Mouse (Mus musculus): ENCODE data around the gene Tenm2. TPM values are rescaled to one million over a fixed set of nuclear protein-coding genes. Genes with fewer than 3 reads are reported as not detected.

The Tenm2 gene
- polyA plus RNA-seq, 1 experiment from 2014 or later, result 8.1 TPM

- Histone ChIP-seq H3K36me3 (no peaks in the 10 kb centered on the region), H3K4me1 (replicated peaks) (peaks cover 51% of the 10 kb centered on the region), H3K27ac (no peak overlapping the region), H3K4me3 (peak overlapping the region; percentile 58; the same call in 1 of the 2 replicates), H3K27me3 (ENCODE audit: insufficient read depth, poor library complexity, severe bottlenecking) (no peaks in the 10 kb centered on the region), H3K9me3 (no peaks in the 10 kb centered on the region)
- 90% methylated on average over 4 of the region's 4 CpGs for WGBS
- no peak for DNase-seq (ENCODE audit: low spot score)
Measured at GRCm38 (mm10) chr11:36674902-36675422, 560.8 kb downstream of the Tenm2 start.

- Histone ChIP-seq H3K27me3 (ENCODE audit: insufficient read depth, poor library complexity, severe bottlenecking) (no peaks in the 10 kb centered on the region), H3K27ac (0 out of 2 replicates have a peak overlapping the region, but pooled peaks have one; percentile 3), H3K9me3 (no peaks in the 10 kb centered on the region), H3K4me3 (no peak overlapping the region), H3K4me1 (replicated peaks) (peaks cover 44% of the 10 kb centered on the region), H3K36me3 (no peaks in the 10 kb centered on the region)
- DNase-seq (ENCODE audit: low spot score), result no peak
- 54% methylated on average over 5 of the region's 5 CpGs for WGBS
Measured at GRCm38 (mm10) chr11:36674141-36674540, 561.6 kb downstream of the Tenm2 start.

GRCm38 (mm10) chr11:36671196-36671595, 564.6 kb downstream of the Tenm2 start:
- WGBS, result 88% methylated on average over 9 of the region's 9 CpGs
- no peak for DNase-seq (ENCODE audit: low spot score)

GRCm38 (mm10) chr11:36664026-36664425, 571.7 kb downstream of the Tenm2 start:
- WGBS, result 72% methylated on average over 1 of the region's 1 CpGs
- H3K27me3 ChIP-seq (ENCODE audit: insufficient read depth, poor library complexity, severe bottlenecking), result no peaks in the 10 kb centered on the region
- no peaks in the 10 kb centered on the region for H3K9me3 ChIP-seq
- no peak overlapping the region for H3K4me3 ChIP-seq
- peak overlapping the region; percentile 67 for H3K27ac ChIP-seq
- DNase-seq (ENCODE audit: low spot score), result no peak
- peaks cover 21% of the 10 kb centered on the region for H3K4me1 ChIP-seq (replicated peaks)
- H3K36me3 ChIP-seq, result no peaks in the 10 kb centered on the region

More at GRCm38 (mm10) chr11:36671196-36671595, 564.6 kb downstream of the Tenm2 start:
- Histone ChIP-seq H3K27me3 (ENCODE audit: insufficient read depth, poor library complexity, severe bottlenecking) (no peaks in the 10 kb centered on the region), H3K4me1 (replicated peaks) (peaks cover 26% of the 10 kb centered on the region), H3K9me3 (no peaks in the 10 kb centered on the region), H3K36me3 (no peaks in the 10 kb centered on the region), H3K27ac (no peak overlapping the region), H3K4me3 (no peak overlapping the region)

- Histone ChIP-seq H3K36me3 (no peaks in the 10 kb centered on the region), H3K4me1 (replicated peaks) (peaks cover 21% of the 10 kb centered on the region), H3K27ac (peak overlapping the region; percentile 67), H3K9me3 (no peaks in the 10 kb centered on the region), H3K4me3 (no peak overlapping the region), H3K27me3 (ENCODE audit: insufficient read depth, poor library complexity, severe bottlenecking) (no peaks in the 10 kb centered on the region)
- DNase-seq (ENCODE audit: low spot score), result no peak
- WGBS, result 51% methylated on average over 3 of the region's 3 CpGs
Measured at GRCm38 (mm10) chr11:36663571-36663970, 572.2 kb downstream of the Tenm2 start.

- Histone ChIP-seq H3K36me3 (no peaks in the 10 kb centered on the region), H3K9me3 (no peaks in the 10 kb centered on the region), H3K4me3 (no peak overlapping the region), H3K27me3 (ENCODE audit: insufficient read depth, poor library complexity, severe bottlenecking) (no peaks in the 10 kb centered on the region), H3K4me1 (replicated peaks) (peaks cover 7% of the 10 kb centered on the region; the same call in 1 of the 2 replicates), H3K27ac (no peak overlapping the region)
- 89% methylated on average over 9 of the region's 9 CpGs for WGBS
- no peak for DNase-seq (ENCODE audit: low spot score)
Measured at GRCm38 (mm10) chr11:36653656-36654323, 582.0 kb downstream of the Tenm2 start.

- Histone ChIP-seq H3K4me1 (replicated peaks) (peaks cover 7% of the 10 kb centered on the region; the same call in 1 of the 2 replicates), H3K27ac (no peak overlapping the region), H3K36me3 (no peaks in the 10 kb centered on the region), H3K4me3 (no peak overlapping the region), H3K9me3 (no peaks in the 10 kb centered on the region), H3K27me3 (ENCODE audit: insufficient read depth, poor library complexity, severe bottlenecking) (no peaks in the 10 kb centered on the region)
- no peak for DNase-seq (ENCODE audit: low spot score)
- 58% methylated on average over 1 of the region's 1 CpGs for WGBS
Measured at GRCm38 (mm10) chr11:36647179-36647578, 588.6 kb downstream of the Tenm2 start.

GRCm38 (mm10) chr11:36635082-36635481, 600.7 kb downstream of the Tenm2 start:
- WGBS, result 57% methylated on average over 6 of the region's 6 CpGs
- H3K4me3 ChIP-seq, result no peak overlapping the region
- H3K27me3 ChIP-seq (ENCODE audit: insufficient read depth, poor library complexity, severe bottlenecking), result no peaks in the 10 kb centered on the region
- H3K9me3 ChIP-seq, result no peaks in the 10 kb centered on the region
- H3K36me3 ChIP-seq, result no peaks in the 10 kb centered on the region
- DNase-seq (ENCODE audit: low spot score), result no peak
- H3K4me1 ChIP-seq (replicated peaks), result peaks cover 6% of the 10 kb centered on the region; the same call in 1 of the 2 replicates
- no peak overlapping the region for H3K27ac ChIP-seq

GRCm38 (mm10) chr11:36632201-36632600, 603.6 kb downstream of the Tenm2 start:
- H3K4me3 ChIP-seq, result no peak overlapping the region
- no peaks in the 10 kb centered on the region for H3K27me3 ChIP-seq (ENCODE audit: insufficient read depth, poor library complexity, severe bottlenecking)
- no peaks in the 10 kb centered on the region for H3K9me3 ChIP-seq
- DNase-seq (ENCODE audit: low spot score), result no peak
- H3K4me1 ChIP-seq (replicated peaks), result peaks cover 6% of the 10 kb centered on the region; the same call in 1 of the 2 replicates
- H3K36me3 ChIP-seq, result no peaks in the 10 kb centered on the region
- H3K27ac ChIP-seq, result no peak overlapping the region

- Histone ChIP-seq H3K36me3 (no peaks in the 10 kb centered on the region), H3K27ac (no peak overlapping the region), H3K27me3 (ENCODE audit: insufficient read depth, poor library complexity, severe bottlenecking) (no peaks in the 10 kb centered on the region), H3K4me3 (no peak overlapping the region), H3K4me1 (replicated peaks) (no peaks in the 10 kb centered on the region), H3K9me3 (no peaks in the 10 kb centered on the region)
- WGBS, result 94% methylated on average over 6 of the region's 6 CpGs
- DNase-seq (ENCODE audit: low spot score), result no peak
Measured at GRCm38 (mm10) chr11:36613807-36614206, 622.0 kb downstream of the Tenm2 start.

- H3K4me3 ChIP-seq, result no peak overlapping the region
- WGBS, result 46% methylated on average over 8 of the region's 8 CpGs
- H3K27me3 ChIP-seq (ENCODE audit: insufficient read depth, poor library complexity, severe bottlenecking), result no peaks in the 10 kb centered on the region
- no peaks in the 10 kb centered on the region for H3K9me3 ChIP-seq
- H3K27ac ChIP-seq, result no peak overlapping the region
- peaks cover 10% of the 10 kb centered on the region for H3K4me1 ChIP-seq (replicated peaks)
- 0 out of 2 replicates have a peak, but pooled peaks cover 3% of the 10 kb centered on the region for H3K36me3 ChIP-seq
- DNase-seq (ENCODE audit: low spot score), result no peak
Measured at GRCm38 (mm10) chr11:36604815-36605382, 630.9 kb downstream of the Tenm2 start.

GRCm38 (mm10) chr11:36604272-36604671, 631.5 kb downstream of the Tenm2 start:
- Histone ChIP-seq H3K9me3 (no peaks in the 10 kb centered on the region), H3K27me3 (ENCODE audit: insufficient read depth, poor library complexity, severe bottlenecking) (no peaks in the 10 kb centered on the region), H3K27ac (no peak overlapping the region), H3K4me3 (no peak overlapping the region), H3K4me1 (replicated peaks) (peaks cover 10% of the 10 kb centered on the region), H3K36me3 (0 out of 2 replicates have a peak, but pooled peaks cover 3% of the 10 kb centered on the region)
- 58% methylated on average over 3 of the region's 3 CpGs for WGBS
- DNase-seq (ENCODE audit: low spot score), result no peak

GRCm38 (mm10) chr11:36592471-36592870, 643.3 kb downstream of the Tenm2 start:
- Histone ChIP-seq H3K4me3 (no peak overlapping the region), H3K27ac (no peak overlapping the region), H3K36me3 (no peaks in the 10 kb centered on the region), H3K9me3 (no peaks in the 10 kb centered on the region), H3K27me3 (ENCODE audit: insufficient read depth, poor library complexity, severe bottlenecking) (no peaks in the 10 kb centered on the region), H3K4me1 (replicated peaks) (peaks cover 8% of the 10 kb centered on the region; the same call in 1 of the 2 replicates)
- 76% methylated on average over 1 of the region's 1 CpGs for WGBS
- no peak for DNase-seq (ENCODE audit: low spot score)
